Mouse (Mus musculus) embryonic facial prominence, embryonic 12.5 days (tissue): Measurements from ENCODE around the gene Scarf2. TPM values are rescaled to one million over a fixed set of nuclear protein-coding genes. Genes with fewer than 3 reads are reported as not detected.

ENCODE experiments used
- ATAC-seq: fragments of 200-750 bp; cut with Nextera tagmentation; 2 replicates; pipeline ENCODE4 v1.8.0; 2017; ENCODE audit not compliant: insufficient number of reproducible peaks, insufficient read depth, low FRiP score, low TSS enrichment
- H3K27ac ChIP-seq: fragments of 300-500 bp; sonication (generic); 2 replicates; pipeline ENCODE4 v1.5.1; 2016; ENCODE audit warnings: mild to moderate bottlenecking
- H3K27me3 ChIP-seq: fragments of 300-500 bp; sonication (generic); 2 replicates; pipeline ENCODE4 v1.6.1; 2016; ENCODE audit warnings: mild to moderate bottlenecking, moderate library complexity
- H3K36me3 ChIP-seq: fragments of 300-500 bp; sonication (generic); 2 replicates; pipeline ENCODE4 v1.6.1; 2016; ENCODE audit warnings: mild to moderate bottlenecking
- H3K4me1 ChIP-seq: fragments of 300-500 bp; sonication (generic); 2 replicates; pipeline ENCODE4 v1.6.1; 2016
- H3K4me2 ChIP-seq: fragments of 300-500 bp; sonication (generic); replicated peaks from 2 replicates; pipeline ENCODE4 v1.6.1; 2016; ENCODE audit warnings: mild to moderate bottlenecking, moderate library complexity
- H3K4me3 ChIP-seq: fragments of 300-500 bp; sonication (generic); 2 replicates; pipeline ENCODE4 v1.5.1; 2016; ENCODE audit warnings: mild to moderate bottlenecking
- H3K9ac ChIP-seq: fragments of 300-500 bp; sonication (generic); 2 replicates; pipeline ENCODE4 v1.6.1; 2016; ENCODE audit warnings: mild to moderate bottlenecking, moderate library complexity
- H3K9me3 ChIP-seq: fragments of 300-500 bp; sonication (generic); 2 replicates; pipeline ENCODE4 v1.6.1; 2016; ENCODE audit warnings: mild to moderate bottlenecking, moderate library complexity
- WGBS: fragments of 180-500 bp; shearing (Covaris S2); methylation state at CpG from one replicate; pipeline ENCODE4 v1.1.7; 2016; 5-methylcytosine and 5-hydroxymethylcytosine counted together
- polyA plus RNA-seq: library from polyadenylated mRNA; unstranded; fragments of >200 nt; fragmentation: Nextera tagmentation; extraction: Ambion mirVana; gene quantifications from 2 replicates; pipeline ENCODE4 v1.2.1, GENCODE M21; 2016

The Scarf2 gene
- 47.6 and 49.8 TPM in 2 replicates for polyA plus RNA-seq

GRCm38 (mm10) chr16:17796971-17797811 lies at the start of gene Scarf2:
Scarf2 (plus strand) TSS chr16:17797282.
- H3K4me3 ChIP-seq, result peak within 1 kb of the TSS; percentile 79
- peak within 1 kb of the TSS; percentile 79 for H3K4me2 ChIP-seq
- H3K9ac ChIP-seq, result peak within 1 kb of the TSS; percentile 92
- H3K4me1 ChIP-seq, result peaks cover 48% of the 10 kb centered on the region
- 0 out of 2 replicates have a peak, but pooled peaks have one; percentile 36 for ATAC-seq
- peaks cover 26% of the 10 kb centered on the region for H3K27me3 ChIP-seq
- H3K36me3 ChIP-seq, result peaks cover 23% of the 10 kb centered on the region
- peak within 1 kb of the TSS; percentile 96 for H3K27ac ChIP-seq
- H3K9me3 ChIP-seq, result no peaks in the 10 kb centered on the region
- under 1% methylated on average over 72 of the region's 81 CpGs for WGBS

- Histone ChIP-seq H3K9me3 (no peaks in the 10 kb centered on the region), H3K27me3 (no peaks in the 10 kb centered on the region; the same call in 1 of the 2 replicates), H3K4me2 (no peak overlapping the region), H3K27ac (0 out of 2 replicates have a peak overlapping the region, but pooled peaks have one; percentile 0), H3K9ac (no peak overlapping the region), H3K36me3 (no peaks in the 10 kb centered on the region), H3K4me1 (no peaks in the 10 kb centered on the region), H3K4me3 (no peak overlapping the region)
- WGBS, result 18% methylated on average over 3 of the region's 3 CpGs
- 0 out of 2 replicates have a peak, but pooled peaks have one; percentile 47 for ATAC-seq
These were observed 44.1 kb upstream of the Scarf2 start for GRCm38 (mm10) chr16:17753001-17753400.

GRCm38 (mm10) chr16:17753686-17754085 lies 43.4 kb upstream of the Scarf2 start:
- ATAC-seq, result no peak

GRCm38 (mm10) chr16:17757756-17758155 lies 39.3 kb upstream of the Scarf2 start:
- 95% methylated on average over 1 of the region's 1 CpGs for WGBS
- H3K27me3 ChIP-seq, result no peaks in the 10 kb centered on the region; the same call in 1 of the 2 replicates
- H3K4me2 ChIP-seq, result no peak overlapping the region
- no peaks in the 10 kb centered on the region for H3K36me3 ChIP-seq
- no peaks in the 10 kb centered on the region for H3K9me3 ChIP-seq
- no peak overlapping the region for H3K27ac ChIP-seq
- no peak overlapping the region for H3K9ac ChIP-seq
- peaks cover 29% of the 10 kb centered on the region for H3K4me1 ChIP-seq
- H3K4me3 ChIP-seq, result no peak overlapping the region
- ATAC-seq, result no peak

More at GRCm38 (mm10) chr16:17753686-17754085, 43.4 kb upstream of the Scarf2 start:
- H3K36me3 ChIP-seq, result no peaks in the 10 kb centered on the region
- H3K27me3 ChIP-seq, result no peaks in the 10 kb centered on the region; the same call in 1 of the 2 replicates
- no peak overlapping the region for H3K4me3 ChIP-seq
- H3K9me3 ChIP-seq, result no peaks in the 10 kb centered on the region
- 26% methylated on average over 1 of the region's 1 CpGs for WGBS
- no peaks in the 10 kb centered on the region for H3K4me1 ChIP-seq
- H3K4me2 ChIP-seq, result no peak overlapping the region
- H3K27ac ChIP-seq, result 0 out of 2 replicates have a peak overlapping the region, but pooled peaks have one; percentile 47
- no peak overlapping the region for H3K9ac ChIP-seq

- Histone ChIP-seq H3K9ac (peak overlapping the region; percentile 90), H3K27me3 (no peaks in the 10 kb centered on the region; the same call in 1 of the 2 replicates), H3K9me3 (no peaks in the 10 kb centered on the region), H3K4me3 (peak overlapping the region; percentile 71), H3K27ac (no peak overlapping the region), H3K4me2 (peak overlapping the region; percentile 91), H3K36me3 (peaks cover 5% of the 10 kb centered on the region; the same call in 1 of the 2 replicates), H3K4me1 (peaks cover 30% of the 10 kb centered on the region)
- 54% methylated on average over 9 of the region's 9 CpGs for WGBS
- ATAC-seq, result no peak
These were observed 38.2 kb upstream of the Scarf2 start for GRCm38 (mm10) chr16:17758902-17759301.

GRCm38 (mm10) chr16:17759344-17759773 lies 37.7 kb upstream of the Scarf2 start, which contains the start of gene Klhl22:
Klhl22 (plus strand) TSS chr16:17759618.
- H3K9ac ChIP-seq, result peak within 1 kb of the TSS; percentile 90
- peak; percentile 89 for ATAC-seq
- peaks cover 35% of the 10 kb centered on the region for H3K4me1 ChIP-seq
- peak within 1 kb of the TSS; percentile 83 for H3K27ac ChIP-seq
- peak within 1 kb of the TSS; percentile 71 for H3K4me3 ChIP-seq
- H3K4me2 ChIP-seq, result peak within 1 kb of the TSS; percentile 91
- peaks cover 9% of the 10 kb centered on the region for H3K36me3 ChIP-seq
- no peaks in the 10 kb centered on the region for H3K9me3 ChIP-seq
- WGBS, result 2% methylated on average over 28 of the region's 28 CpGs
- H3K27me3 ChIP-seq, result no peaks in the 10 kb centered on the region; the same call in 1 of the 2 replicates

- peak; percentile 42; the same call in 1 of the 2 replicates for ATAC-seq
- Histone ChIP-seq H3K9ac (peak overlapping the region; percentile 90), H3K4me1 (peaks cover 37% of the 10 kb centered on the region), H3K4me2 (peak overlapping the region; percentile 91), H3K27me3 (no peaks in the 10 kb centered on the region; the same call in 1 of the 2 replicates), H3K9me3 (no peaks in the 10 kb centered on the region), H3K36me3 (peaks cover 12% of the 10 kb centered on the region), H3K27ac (peak overlapping the region; percentile 83), H3K4me3 (peak overlapping the region; percentile 71)
- WGBS, result 1% methylated on average over 44 of the region's 54 CpGs
These were observed 37.2 kb upstream of the Scarf2 start for GRCm38 (mm10) chr16:17759813-17760321.

GRCm38 (mm10) chr16:17760657-17761056 lies 36.4 kb upstream of the Scarf2 start:
- H3K27ac ChIP-seq, result no peak overlapping the region; the same call in 1 of the 2 replicates
- peaks cover 37% of the 10 kb centered on the region for H3K4me1 ChIP-seq
- no peaks in the 10 kb centered on the region for H3K27me3 ChIP-seq
- H3K36me3 ChIP-seq, result peaks cover 19% of the 10 kb centered on the region
- peak overlapping the region; percentile 91 for H3K4me2 ChIP-seq
- H3K9me3 ChIP-seq, result no peaks in the 10 kb centered on the region
- H3K9ac ChIP-seq, result 0 out of 2 replicates have a peak overlapping the region, but pooled peaks have one; percentile 90
- 33% methylated on average over 8 of the region's 8 CpGs for WGBS
- no peak for ATAC-seq
- peak overlapping the region; percentile 71 for H3K4me3 ChIP-seq

- Histone ChIP-seq H3K4me2 (peak overlapping the region; percentile 91), H3K9me3 (no peaks in the 10 kb centered on the region), H3K9ac (no peak overlapping the region), H3K36me3 (peaks cover 23% of the 10 kb centered on the region), H3K27ac (no peak overlapping the region; the same call in 1 of the 2 replicates), H3K27me3 (no peaks in the 10 kb centered on the region), H3K4me1 (peaks cover 37% of the 10 kb centered on the region), H3K4me3 (peak overlapping the region; percentile 71)
- 18% methylated on average over 1 of the region's 1 CpGs for WGBS
- no peak for ATAC-seq
These were observed 36.0 kb upstream of the Scarf2 start for GRCm38 (mm10) chr16:17761074-17761473.

- Histone ChIP-seq H3K4me1 (peaks cover 33% of the 10 kb centered on the region), H3K27me3 (no peaks in the 10 kb centered on the region), H3K27ac (no peak overlapping the region), H3K9ac (no peak overlapping the region), H3K9me3 (no peaks in the 10 kb centered on the region), H3K36me3 (peaks cover 48% of the 10 kb centered on the region), H3K4me3 (no peak overlapping the region), H3K4me2 (no peak overlapping the region)
- 83% methylated on average over 4 of the region's 4 CpGs for WGBS
- ATAC-seq, result no peak
These were observed 33.0 kb upstream of the Scarf2 start for GRCm38 (mm10) chr16:17764108-17764511.

- 84% methylated on average over 7 of the region's 7 CpGs for WGBS
- Histone ChIP-seq H3K9ac (no peak overlapping the region), H3K27ac (no peak overlapping the region), H3K27me3 (no peaks in the 10 kb centered on the region), H3K36me3 (peaks cover 70% of the 10 kb centered on the region), H3K4me1 (0 out of 2 replicates have a peak, but pooled peaks cover 7% of the 10 kb centered on the region), H3K9me3 (no peaks in the 10 kb centered on the region), H3K4me2 (no peak overlapping the region), H3K4me3 (no peak overlapping the region)
- ATAC-seq, result no peak
These were observed 28.2 kb upstream of the Scarf2 start for GRCm38 (mm10) chr16:17768834-17769233.
